Mouse (Mus musculus) stomach, embryonic 15.5 days (tissue): ENCODE results near the gene Ccdc180. TPM values are rescaled to one million over a fixed set of nuclear protein-coding genes. Genes with fewer than 3 reads are reported as not detected.

Experiments used
- ATAC-seq: fragments of 200-750 bp; cut with Nextera tagmentation; 2 replicates; pipeline ENCODE4 v1.8.0; 2017; ENCODE audit warnings: low read depth, moderate number of reproducible peaks, moderate TSS enrichment; ENCODE audit not compliant: insufficient read depth, low FRiP score
- H3K27ac ChIP-seq: fragments of 300-500 bp; sonication (generic); 2 replicates; pipeline ENCODE4 v1.5.1; 2015; ENCODE audit warnings: mild to moderate bottlenecking, inconsistent platforms
- H3K27me3 ChIP-seq: fragments of 300-500 bp; sonication (generic); replicated peaks from 2 replicates; pipeline ENCODE4 v1.6.1; 2015; ENCODE audit warnings: inconsistent platforms
- H3K36me3 ChIP-seq: fragments of 300-500 bp; sonication (generic); 2 replicates; pipeline ENCODE4 v1.6.1; 2015; ENCODE audit warnings: inconsistent platforms
- H3K4me1 ChIP-seq: fragments of 300-500 bp; sonication (generic); 2 replicates; pipeline ENCODE4 v1.6.1; 2015; ENCODE audit warnings: inconsistent platforms
- H3K4me2 ChIP-seq: fragments of 300-500 bp; sonication (generic); 2 replicates; pipeline ENCODE4 v1.6.1; 2015; ENCODE audit warnings: mild to moderate bottlenecking, inconsistent platforms
- H3K4me3 ChIP-seq: fragments of 300-500 bp; sonication (generic); replicated peaks from 2 replicates; pipeline ENCODE4 v1.5.1; 2015; ENCODE audit warnings: inconsistent platforms
- H3K9ac ChIP-seq: fragments of 300-500 bp; sonication (generic); 2 replicates; pipeline ENCODE4 v1.6.1; 2015; ENCODE audit warnings: inconsistent platforms
- H3K9me3 ChIP-seq: fragments of 300-500 bp; sonication (generic); 2 replicates; pipeline ENCODE4 v1.6.1; 2016; ENCODE audit warnings: inconsistent platforms
- WGBS: fragments of 180-500 bp; shearing (Covaris S2); methylation state at CpG from one replicate; pipeline ENCODE4 v1.1.7; 2015; 5-methylcytosine and 5-hydroxymethylcytosine counted together
- polyA plus RNA-seq: library from polyadenylated mRNA; unstranded; fragments of >200 nt; fragmentation: Nextera tagmentation; extraction: Ambion mirVana; gene quantifications from 2 replicates; pipeline ENCODE4 v1.2.1, GENCODE M21; 2015

Ccdc180 gene
- polyA plus RNA-seq, 1 experiment from 2014 or later: 0.12 TPM

GRCm38 (mm10) chr4:45956706-45957105 is 66.6 kb downstream of the Ccdc180 start:
- H3K9ac ChIP-seq: no peak overlapping the region
- no peak overlapping the region for H3K27ac ChIP-seq
- ATAC-seq: no peak
- no peak overlapping the region for H3K4me2 ChIP-seq
- H3K36me3 ChIP-seq: no peaks in the 10 kb centered on the region
- no peaks in the 10 kb centered on the region for H3K9me3 ChIP-seq
- WGBS: 94% methylated on average over 4 of the region's 4 CpGs
- no peaks in the 10 kb centered on the region for H3K4me1 ChIP-seq
- no peaks in the 10 kb centered on the region for H3K27me3 ChIP-seq
- H3K4me3 ChIP-seq: no peak overlapping the region

GRCm38 (mm10) chr4:45964771-45965439 is 74.8 kb downstream of the Ccdc180 start, which contains the start of gene Tdrd7:
TSS of gene Tdrd7 (plus strand) at chr4:45965334.
- Histone ChIP-seq H3K27ac (peak within 1 kb of the TSS; percentile 82), H3K9me3 (no peaks in the 10 kb centered on the region), H3K4me1 (peaks cover 15% of the 10 kb centered on the region; the same call in 1 of the 2 replicates), H3K36me3 (no peaks in the 10 kb centered on the region), H3K4me3 (no peak within 1 kb of the TSS), H3K9ac (no peak within 1 kb of the TSS), H3K4me2 (peak within 1 kb of the TSS; percentile 25), H3K27me3 (no peaks in the 10 kb centered on the region)
- no peak for ATAC-seq
- WGBS: 51% methylated on average over 10 of the region's 10 CpGs

GRCm38 (mm10) chr4:45965737-45966447 is 75.8 kb downstream of the Ccdc180 start:
- no peaks in the 10 kb centered on the region for H3K36me3 ChIP-seq
- H3K4me2 ChIP-seq: peak overlapping the region; percentile 25
- 27% methylated on average over 13 of the region's 13 CpGs for WGBS
- H3K4me1 ChIP-seq: peaks cover 15% of the 10 kb centered on the region; the same call in 1 of the 2 replicates
- H3K27me3 ChIP-seq: no peaks in the 10 kb centered on the region
- peak; percentile 92 for ATAC-seq
- no peak overlapping the region for H3K4me3 ChIP-seq
- H3K27ac ChIP-seq: peak overlapping the region; percentile 82
- no peak overlapping the region for H3K9ac ChIP-seq
- H3K9me3 ChIP-seq: no peaks in the 10 kb centered on the region

- Histone ChIP-seq H3K36me3 (no peaks in the 10 kb centered on the region), H3K27ac (peak overlapping the region; percentile 82), H3K9ac (no peak overlapping the region), H3K4me1 (peaks cover 15% of the 10 kb centered on the region; the same call in 1 of the 2 replicates), H3K4me3 (no peak overlapping the region), H3K4me2 (0 out of 2 replicates have a peak overlapping the region, but pooled peaks have one; percentile 5), H3K9me3 (no peaks in the 10 kb centered on the region), H3K27me3 (no peaks in the 10 kb centered on the region)
- ATAC-seq: no peak
- WGBS: 25% methylated on average over 6 of the region's 6 CpGs
These were observed 76.6 kb downstream of the Ccdc180 start for GRCm38 (mm10) chr4:45966716-45967115.

GRCm38 (mm10) chr4:45967479-45968341 is 77.6 kb downstream of the Ccdc180 start:
- no peak for ATAC-seq
- H3K9ac ChIP-seq: no peak overlapping the region
- no peak overlapping the region for H3K4me3 ChIP-seq
- H3K4me1 ChIP-seq: peaks cover 15% of the 10 kb centered on the region; the same call in 1 of the 2 replicates
- no peaks in the 10 kb centered on the region for H3K27me3 ChIP-seq
- no peaks in the 10 kb centered on the region for H3K36me3 ChIP-seq
- no peaks in the 10 kb centered on the region for H3K9me3 ChIP-seq
- H3K27ac ChIP-seq: peak overlapping the region; percentile 82
- 56% methylated on average over 9 of the region's 9 CpGs for WGBS
- H3K4me2 ChIP-seq: no peak overlapping the region

GRCm38 (mm10) chr4:45969051-45969450 is 78.9 kb downstream of the Ccdc180 start:
- peaks cover 22% of the 10 kb centered on the region for H3K4me1 ChIP-seq
- no peak overlapping the region for H3K27ac ChIP-seq
- H3K27me3 ChIP-seq: no peaks in the 10 kb centered on the region
- no peak for ATAC-seq
- no peak overlapping the region for H3K9ac ChIP-seq
- 71% methylated on average over 2 of the region's 2 CpGs for WGBS
- no peaks in the 10 kb centered on the region for H3K36me3 ChIP-seq
- no peaks in the 10 kb centered on the region for H3K9me3 ChIP-seq
- H3K4me2 ChIP-seq: no peak overlapping the region
- no peak overlapping the region for H3K4me3 ChIP-seq

GRCm38 (mm10) chr4:45970048-45970560 is 80.0 kb downstream of the Ccdc180 start:
- ATAC-seq: no peak
- Histone ChIP-seq H3K9ac (no peak overlapping the region), H3K4me1 (peaks cover 18% of the 10 kb centered on the region), H3K4me2 (no peak overlapping the region), H3K36me3 (no peaks in the 10 kb centered on the region), H3K27ac (no peak overlapping the region), H3K9me3 (no peaks in the 10 kb centered on the region), H3K4me3 (no peak overlapping the region), H3K27me3 (no peaks in the 10 kb centered on the region)
- WGBS: 55% methylated on average over 7 of the region's 7 CpGs

- WGBS: 2% methylated on average over 49 of the region's 51 CpGs
- peak overlapping the region; percentile 66 for H3K9ac ChIP-seq
- peak overlapping the region; percentile 74 for H3K27ac ChIP-seq
- H3K4me1 ChIP-seq: peaks cover 10% of the 10 kb centered on the region
- H3K36me3 ChIP-seq: no peaks in the 10 kb centered on the region
- no peaks in the 10 kb centered on the region for H3K27me3 ChIP-seq
- peak overlapping the region; percentile 90 for H3K4me2 ChIP-seq
- ATAC-seq: peak; percentile 98
- H3K9me3 ChIP-seq: no peaks in the 10 kb centered on the region
- H3K4me3 ChIP-seq: peak overlapping the region; percentile 96
These were observed 81.8 kb downstream of the Ccdc180 start for GRCm38 (mm10) chr4:45971806-45972447.

- ATAC-seq: peak; percentile 74
- Histone ChIP-seq H3K4me3 (peak overlapping the region; percentile 96), H3K27ac (peak overlapping the region; percentile 74), H3K36me3 (no peaks in the 10 kb centered on the region), H3K9me3 (no peaks in the 10 kb centered on the region), H3K27me3 (no peaks in the 10 kb centered on the region), H3K4me1 (peaks cover 7% of the 10 kb centered on the region), H3K9ac (peak overlapping the region; percentile 66), H3K4me2 (peak overlapping the region; percentile 90)
- WGBS: under 1% methylated on average over 48 of the region's 53 CpGs
These were observed 82.3 kb downstream of the Ccdc180 start for GRCm38 (mm10) chr4:45972448-45972854.

- Histone ChIP-seq H3K36me3 (no peaks in the 10 kb centered on the region), H3K27ac (0 out of 2 replicates have a peak overlapping the region, but pooled peaks have one; percentile 74), H3K9ac (peak overlapping the region; percentile 66; the same call in 1 of the 2 replicates), H3K9me3 (no peaks in the 10 kb centered on the region), H3K4me1 (peaks cover 7% of the 10 kb centered on the region; the same call in 1 of the 2 replicates), H3K27me3 (no peaks in the 10 kb centered on the region), H3K4me3 (peak overlapping the region; percentile 96), H3K4me2 (peak overlapping the region; percentile 90)
- ATAC-seq: no peak
- WGBS: 35% methylated on average over 9 of the region's 9 CpGs
These were observed 82.8 kb downstream of the Ccdc180 start for GRCm38 (mm10) chr4:45972951-45973350.
